Mouse (Mus musculus) heart, adult 2 months (tissue): ENCODE results near the gene Pak6.

Experiments used
- CTCF ChIP-seq: fragments of 200-600 bp; IDR thresholded peaks from 2 replicates; pipeline ENCODE4 v1.8.1; 2022; ENCODE audit warnings: antibody characterized with exemption, mild to moderate bottlenecking, moderate library complexity
- EP300 ChIP-seq: fragments of 200-500 bp; IDR thresholded peaks from 2 replicates; pipeline ENCODE4 v1.6.1; 2011; ENCODE audit warnings: low read depth, low read length, control low read depth; ENCODE audit not compliant: insufficient read depth
- POLR2A ChIP-seq: fragments of 200-500 bp; IDR thresholded peaks from 2 replicates; pipeline ENCODE4 v1.6.1; 2011; ENCODE audit warnings: mild to moderate bottlenecking, low read depth, low read length, control low read depth; ENCODE audit not compliant: insufficient read depth

- TF ChIP-seq CTCF: peak; percentile 95
- no peak for TF ChIP-seq POLR2A
- 0 out of 2 replicates have a peak, but pooled peaks have one; percentile 55 for TF ChIP-seq EP300
These were observed 25.1 kb upstream of the Pak6 start for GRCm38 (mm10) chr2:118637888-118638526.
